Mouse (Mus musculus): ENCODE data around the gene Ctns. TPM values are rescaled to one million over a fixed set of nuclear protein-coding genes. Genes with fewer than 3 reads are reported as not detected.

Ctns gene
- polyA plus RNA-seq, 1 experiment from 2014 or later = 21.5 TPM

DNA sequence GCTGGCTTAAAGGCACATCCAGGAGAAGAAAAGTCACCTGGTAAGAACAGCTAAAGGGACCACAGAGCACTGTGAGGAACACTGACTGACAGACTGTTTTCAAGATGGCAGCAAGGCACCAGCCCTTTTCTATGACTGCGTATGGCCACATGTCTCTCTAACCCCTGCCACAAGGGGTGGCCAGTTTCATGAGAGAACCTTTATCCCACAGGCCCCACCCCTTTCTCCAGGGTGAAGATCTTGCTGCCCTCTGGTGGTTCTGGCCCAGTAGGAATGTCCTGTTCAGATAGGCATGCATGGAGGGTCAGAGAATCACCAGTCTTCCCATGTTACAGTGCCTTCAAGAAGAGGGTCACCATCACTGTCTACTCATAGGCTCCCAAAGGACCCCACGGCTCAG lies 25.1 kb upstream of the Ctns start:
- no peaks in the 10 kb centered on the region for H3K27me3 ChIP-seq (ENCODE audit: insufficient read depth, low read length)
- H3K27ac ChIP-seq (ENCODE audit: low read length) = no peak overlapping the region
- no peaks in the 10 kb centered on the region for H3K36me3 ChIP-seq (ENCODE audit: insufficient read depth, low read length)
- H3K4me2 ChIP-seq (replicated peaks; ENCODE audit: low read depth, low read length) = no peak overlapping the region
- WGBS = 74% methylated on average over 2 of the region's 2 CpGs
- no peak overlapping the region for H3K4me3 ChIP-seq (ENCODE audit: low read length)
- H3K4me1 ChIP-seq (ENCODE audit: insufficient read depth, low read length) = no peaks in the 10 kb centered on the region
- no peak overlapping the region for H3K9ac ChIP-seq (replicated peaks; ENCODE audit: low read length)
- no peaks in the 10 kb centered on the region for H3K9me3 ChIP-seq (ENCODE audit: low read length)
- ATAC-seq (ENCODE audit: low FRiP score, low TSS enrichment) = no peak

- Histone ChIP-seq H3K9ac (replicated peaks; ENCODE audit: low read length) (no peak overlapping the region), H3K9me3 (ENCODE audit: low read length) (no peaks in the 10 kb centered on the region), H3K27me3 (ENCODE audit: insufficient read depth, low read length) (no peaks in the 10 kb centered on the region), H3K4me1 (ENCODE audit: insufficient read depth, low read length) (no peaks in the 10 kb centered on the region), H3K4me3 (ENCODE audit: low read length) (no peak overlapping the region), H3K27ac (ENCODE audit: low read length) (no peak overlapping the region), H3K4me2 (replicated peaks; ENCODE audit: low read depth, low read length) (no peak overlapping the region), H3K36me3 (ENCODE audit: insufficient read depth, low read length) (no peaks in the 10 kb centered on the region)
- no peak for ATAC-seq (ENCODE audit: low FRiP score, low TSS enrichment)
- WGBS = 23% methylated on average over 5 of the region's 5 CpGs
Observed at GRCm38 (mm10) chr11:73222846-73223245, 24.0 kb upstream of the Ctns start.

DNA sequence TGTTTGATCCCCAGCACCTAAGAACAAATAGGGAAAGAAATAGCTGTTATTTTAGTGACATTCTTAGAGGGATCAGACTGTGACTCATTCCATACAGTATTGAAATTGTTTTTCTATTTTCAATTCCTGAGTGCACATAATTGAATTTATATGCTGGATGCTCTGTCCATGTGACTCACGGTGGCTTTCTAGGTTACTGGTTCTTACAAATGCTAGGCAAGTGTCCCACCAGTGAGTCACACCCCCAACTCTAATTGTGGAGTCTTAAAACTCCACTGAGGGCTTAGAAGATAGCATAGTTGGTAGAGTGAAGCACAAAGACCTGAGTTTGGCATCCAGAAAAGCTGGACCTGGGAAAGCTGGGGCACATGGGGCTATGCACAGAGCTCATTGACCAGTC lies 21.8 kb upstream of the Ctns start:
- Histone ChIP-seq H3K4me3 (ENCODE audit: low read length) (no peak overlapping the region), H3K9me3 (ENCODE audit: low read length) (no peaks in the 10 kb centered on the region), H3K4me2 (replicated peaks; ENCODE audit: low read depth, low read length) (no peak overlapping the region), H3K27ac (ENCODE audit: low read length) (no peak overlapping the region), H3K9ac (replicated peaks; ENCODE audit: low read length) (no peak overlapping the region), H3K4me1 (ENCODE audit: insufficient read depth, low read length) (no peaks in the 10 kb centered on the region), H3K36me3 (ENCODE audit: insufficient read depth, low read length) (no peaks in the 10 kb centered on the region), H3K27me3 (ENCODE audit: insufficient read depth, low read length) (no peaks in the 10 kb centered on the region)
- no peak for ATAC-seq (ENCODE audit: low FRiP score, low TSS enrichment)
- 94% methylated on average over 1 of the region's 1 CpGs for WGBS

GRCm38 (mm10) chr11:73219671-73220070 lies 20.8 kb upstream of the Ctns start:
- no peak overlapping the region for H3K4me2 ChIP-seq (replicated peaks; ENCODE audit: low read depth, low read length)
- no peak for ATAC-seq (ENCODE audit: low FRiP score, low TSS enrichment)
- H3K9ac ChIP-seq (replicated peaks; ENCODE audit: low read length) = no peak overlapping the region
- H3K9me3 ChIP-seq (ENCODE audit: low read length) = no peaks in the 10 kb centered on the region
- H3K27ac ChIP-seq (ENCODE audit: low read length) = no peak overlapping the region
- H3K4me3 ChIP-seq (ENCODE audit: low read length) = no peak overlapping the region
- WGBS = 53% methylated on average over 2 of the region's 2 CpGs
- H3K27me3 ChIP-seq (ENCODE audit: insufficient read depth, low read length) = no peaks in the 10 kb centered on the region
- H3K36me3 ChIP-seq (ENCODE audit: insufficient read depth, low read length) = no peaks in the 10 kb centered on the region
- H3K4me1 ChIP-seq (ENCODE audit: insufficient read depth, low read length) = no peaks in the 10 kb centered on the region

DNA sequence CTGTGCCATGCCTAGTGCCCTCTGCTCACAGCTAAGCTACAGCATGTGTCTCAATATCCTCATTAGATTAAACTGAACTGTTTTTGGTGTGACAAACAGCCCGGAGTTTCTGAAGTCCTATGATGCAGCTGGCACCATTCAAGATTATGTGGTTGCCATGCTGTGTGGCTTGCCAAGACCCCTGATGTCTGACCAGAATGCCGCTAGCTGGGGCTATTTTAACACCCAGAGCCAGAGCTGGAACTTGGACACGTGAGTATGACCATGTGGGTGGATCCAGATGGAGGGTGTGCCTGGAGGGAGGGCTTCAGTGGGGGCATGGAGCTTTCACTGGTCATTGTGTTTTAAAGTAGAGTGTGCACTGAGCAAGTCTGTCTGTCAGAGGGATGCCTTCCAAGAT lies 15.1 kb upstream of the Ctns start:
- Histone ChIP-seq H3K27me3 (ENCODE audit: insufficient read depth, low read length) (no peaks in the 10 kb centered on the region), H3K36me3 (ENCODE audit: insufficient read depth, low read length) (no peaks in the 10 kb centered on the region), H3K4me2 (replicated peaks; ENCODE audit: low read depth, low read length) (no peak overlapping the region), H3K9me3 (ENCODE audit: low read length) (no peaks in the 10 kb centered on the region), H3K27ac (ENCODE audit: low read length) (no peak overlapping the region), H3K4me3 (ENCODE audit: low read length) (no peak overlapping the region), H3K9ac (replicated peaks; ENCODE audit: low read length) (no peak overlapping the region), H3K4me1 (ENCODE audit: insufficient read depth, low read length) (no peaks in the 10 kb centered on the region)
- ATAC-seq (ENCODE audit: low FRiP score, low TSS enrichment) = no peak
- 69% methylated on average over 3 of the region's 3 CpGs for WGBS

GRCm38 (mm10) chr11:73207621-73208020 lies 8.8 kb upstream of the Ctns start:
- Histone ChIP-seq H3K4me2 (replicated peaks; ENCODE audit: low read depth, low read length) (no peak overlapping the region), H3K4me3 (ENCODE audit: low read length) (no peak overlapping the region), H3K9ac (replicated peaks; ENCODE audit: low read length) (no peak overlapping the region), H3K4me1 (ENCODE audit: insufficient read depth, low read length) (no peaks in the 10 kb centered on the region), H3K27ac (ENCODE audit: low read length) (no peak overlapping the region), H3K36me3 (ENCODE audit: insufficient read depth, low read length) (no peaks in the 10 kb centered on the region), H3K27me3 (ENCODE audit: insufficient read depth, low read length) (no peaks in the 10 kb centered on the region), H3K9me3 (ENCODE audit: low read length) (no peaks in the 10 kb centered on the region)
- 96% methylated on average over 2 of the region's 2 CpGs for WGBS
- ATAC-seq (ENCODE audit: low FRiP score, low TSS enrichment) = no peak

DNA sequence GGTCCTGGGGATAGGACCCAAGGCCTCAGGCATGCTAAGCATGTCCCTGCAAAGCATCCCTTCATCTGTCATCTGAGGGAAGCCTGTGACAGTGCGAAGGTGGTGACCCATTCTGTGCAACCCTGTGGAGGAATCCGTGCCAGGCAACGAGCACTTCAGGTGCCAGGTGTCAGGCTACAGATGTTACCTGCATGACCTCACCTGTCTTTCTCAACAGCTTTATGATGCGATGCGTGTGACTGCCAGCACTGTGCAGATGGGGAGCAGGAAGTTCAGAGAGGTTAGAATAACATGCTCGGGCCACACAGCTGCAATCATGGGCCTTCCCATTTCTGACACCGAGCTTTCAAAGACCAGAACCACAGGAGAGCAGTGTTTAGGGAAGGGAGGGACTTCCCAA lies 6.4 kb upstream of the Ctns start:
- no peak overlapping the region for H3K4me3 ChIP-seq (ENCODE audit: low read length)
- H3K36me3 ChIP-seq (ENCODE audit: insufficient read depth, low read length) = no peaks in the 10 kb centered on the region
- ATAC-seq (ENCODE audit: low FRiP score, low TSS enrichment) = no peak
- H3K9me3 ChIP-seq (ENCODE audit: low read length) = no peaks in the 10 kb centered on the region
- no peaks in the 10 kb centered on the region for H3K4me1 ChIP-seq (ENCODE audit: insufficient read depth, low read length)
- no peak overlapping the region for H3K27ac ChIP-seq (ENCODE audit: low read length)
- no peaks in the 10 kb centered on the region for H3K27me3 ChIP-seq (ENCODE audit: insufficient read depth, low read length)
- no peak overlapping the region for H3K9ac ChIP-seq (replicated peaks; ENCODE audit: low read length)
- H3K4me2 ChIP-seq (replicated peaks; ENCODE audit: low read depth, low read length) = no peak overlapping the region
- 21% methylated on average over 7 of the region's 7 CpGs for WGBS

DNA sequence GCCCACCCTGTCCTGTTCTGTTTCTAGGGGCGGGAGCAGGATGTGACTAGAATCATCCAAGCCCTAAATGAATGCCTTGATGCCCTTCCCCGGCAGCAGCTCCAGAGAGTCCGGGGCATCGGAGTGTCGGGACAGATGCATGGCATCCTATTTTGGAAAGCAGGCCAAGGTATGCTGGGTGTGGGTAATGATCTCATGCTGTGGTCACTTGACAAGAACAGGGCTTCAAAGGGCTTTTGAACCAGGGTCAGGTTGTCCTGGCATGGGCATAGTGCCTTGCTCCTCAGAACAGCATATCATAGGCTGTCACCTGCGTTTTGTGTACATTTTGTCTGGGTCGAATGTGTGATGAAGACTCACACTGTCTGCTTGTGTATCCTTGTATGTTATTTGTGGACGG lies 5.1 kb upstream of the Ctns start:
- H3K36me3 ChIP-seq (ENCODE audit: insufficient read depth, low read length) = no peaks in the 10 kb centered on the region
- no peaks in the 10 kb centered on the region for H3K9me3 ChIP-seq (ENCODE audit: low read length)
- 90% methylated on average over 8 of the region's 8 CpGs for WGBS
- H3K9ac ChIP-seq (replicated peaks; ENCODE audit: low read length) = no peak overlapping the region
- no peak overlapping the region for H3K4me2 ChIP-seq (replicated peaks; ENCODE audit: low read depth, low read length)
- H3K4me3 ChIP-seq (ENCODE audit: low read length) = no peak overlapping the region
- H3K4me1 ChIP-seq (ENCODE audit: insufficient read depth, low read length) = peaks cover 5% of the 10 kb centered on the region; the same call in 1 of the 2 replicates
- no peaks in the 10 kb centered on the region for H3K27me3 ChIP-seq (ENCODE audit: insufficient read depth, low read length)
- H3K27ac ChIP-seq (ENCODE audit: low read length) = no peak overlapping the region
- no peak for ATAC-seq (ENCODE audit: low FRiP score, low TSS enrichment)

GRCm38 (mm10) chr11:73201597-73201996 lies 2.8 kb upstream of the Ctns start:
- Histone ChIP-seq H3K9ac (replicated peaks; ENCODE audit: low read length) (no peak overlapping the region), H3K4me1 (ENCODE audit: insufficient read depth, low read length) (peaks cover 15% of the 10 kb centered on the region), H3K36me3 (ENCODE audit: insufficient read depth, low read length) (no peaks in the 10 kb centered on the region), H3K4me2 (replicated peaks; ENCODE audit: low read depth, low read length) (no peak overlapping the region), H3K9me3 (ENCODE audit: low read length) (no peaks in the 10 kb centered on the region), H3K4me3 (ENCODE audit: low read length) (no peak overlapping the region), H3K27ac (ENCODE audit: low read length) (no peak overlapping the region), H3K27me3 (ENCODE audit: insufficient read depth, low read length) (no peaks in the 10 kb centered on the region)
- WGBS = 36% methylated on average over 4 of the region's 4 CpGs
- no peak for ATAC-seq (ENCODE audit: low FRiP score, low TSS enrichment)

DNA sequence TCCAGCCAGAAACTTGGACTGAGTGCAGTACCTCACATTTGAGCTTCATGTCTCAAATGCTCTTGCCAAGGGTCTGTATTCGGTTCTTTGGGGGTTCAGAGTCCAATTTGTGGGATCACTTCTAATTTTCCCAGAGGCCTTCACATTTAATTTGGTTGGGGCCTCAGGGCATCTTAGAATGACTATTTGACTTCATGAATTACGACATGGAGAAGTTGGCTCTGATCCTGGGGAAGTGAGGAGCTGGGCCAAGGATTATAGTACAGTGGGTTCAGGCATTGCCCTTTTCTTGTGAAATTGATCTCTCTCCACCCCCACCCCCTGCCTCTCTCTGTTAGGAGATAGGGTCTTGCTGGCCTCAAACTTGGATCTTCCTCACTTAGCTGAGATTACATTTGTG lies 2.2 kb upstream of the Ctns start:
- WGBS = 74% methylated on average over 2 of the region's 2 CpGs
- H3K36me3 ChIP-seq (ENCODE audit: insufficient read depth, low read length) = no peaks in the 10 kb centered on the region
- no peak overlapping the region for H3K4me3 ChIP-seq (ENCODE audit: low read length)
- ATAC-seq (ENCODE audit: low FRiP score, low TSS enrichment) = no peak
- peaks cover 15% of the 10 kb centered on the region for H3K4me1 ChIP-seq (ENCODE audit: insufficient read depth, low read length)
- H3K4me2 ChIP-seq (replicated peaks; ENCODE audit: low read depth, low read length) = no peak overlapping the region
- no peaks in the 10 kb centered on the region for H3K9me3 ChIP-seq (ENCODE audit: low read length)
- H3K9ac ChIP-seq (replicated peaks; ENCODE audit: low read length) = no peak overlapping the region
- no peaks in the 10 kb centered on the region for H3K27me3 ChIP-seq (ENCODE audit: insufficient read depth, low read length)
- H3K27ac ChIP-seq (ENCODE audit: low read length) = no peak overlapping the region

- peak overlapping the region; percentile 89 for H3K4me2 ChIP-seq (replicated peaks; ENCODE audit: low read depth, low read length)
- no peaks in the 10 kb centered on the region for H3K27me3 ChIP-seq (ENCODE audit: insufficient read depth, low read length)
- ATAC-seq (ENCODE audit: low FRiP score, low TSS enrichment) = no peak
- H3K9me3 ChIP-seq (ENCODE audit: low read length) = no peaks in the 10 kb centered on the region
- peak overlapping the region; percentile 87 for H3K9ac ChIP-seq (replicated peaks; ENCODE audit: low read length)
- no peak overlapping the region for H3K27ac ChIP-seq (ENCODE audit: low read length)
- 4% methylated on average over 12 of the region's 12 CpGs for WGBS
- H3K4me3 ChIP-seq (ENCODE audit: low read length) = peak overlapping the region; percentile 78
- peaks cover 15% of the 10 kb centered on the region for H3K4me1 ChIP-seq (ENCODE audit: insufficient read depth, low read length)
- no peaks in the 10 kb centered on the region for H3K36me3 ChIP-seq (ENCODE audit: insufficient read depth, low read length)
Observed at GRCm38 (mm10) chr11:73199879-73200278, 1.0 kb upstream of the Ctns start.

All from kidney, embryonic 16.5 days (tissue).